Mouse (Mus musculus): Measurements from ENCODE around the gene H2-Eb1. TPM values are rescaled to one million over a fixed set of nuclear protein-coding genes. Genes with fewer than 3 reads are reported as not detected.
"Not testable (repeated sequence)": the region's sequence is repeated elsewhere in the genome, so short reads cannot be mapped to it uniquely, and the experiment has no call there.

H2-Eb1 gene
- polyA plus RNA-seq, 1 experiment from 2014 or later = 2.0 TPM

DNA sequence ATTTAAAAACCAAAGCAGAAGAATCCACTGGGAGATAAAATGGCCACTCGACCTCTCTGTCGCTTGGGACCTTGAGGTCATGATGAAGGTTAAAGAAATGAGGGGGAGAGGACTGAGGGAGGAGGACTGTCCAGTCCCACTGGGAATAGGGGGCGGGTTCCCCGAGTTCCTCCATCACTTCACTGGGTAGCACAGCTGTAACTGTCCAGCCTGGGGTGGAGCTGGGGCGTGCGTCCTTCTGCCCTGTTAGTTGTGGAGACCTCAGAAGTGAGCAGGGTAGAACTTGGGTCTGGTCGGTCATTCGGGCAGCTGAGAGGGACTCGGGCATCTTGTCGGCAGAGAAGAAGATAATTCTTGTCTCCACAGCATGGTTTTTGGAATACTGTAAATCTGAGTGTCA lies 3.6 kb downstream of the H2-Eb1 start:
- H3K9me3 ChIP-seq (replicated peaks) = no peaks in the 10 kb centered on the region
- 45% methylated on average over 10 of the region's 10 CpGs for WGBS
- H3K4me1 ChIP-seq = peaks cover 10% of the 10 kb centered on the region
- peak overlapping the region; percentile 82 for H3K27ac ChIP-seq (replicated peaks)
- H3K27me3 ChIP-seq (ENCODE audit: low read depth, poor library complexity, severe bottlenecking) = peaks cover 5% of the 10 kb centered on the region; the same call in 1 of the 2 replicates
- no peaks in the 10 kb centered on the region for H3K36me3 ChIP-seq
- DNase-seq (ENCODE audit: low spot score) = no peak
- H3K4me3 ChIP-seq = peak overlapping the region; percentile 66

DNA sequence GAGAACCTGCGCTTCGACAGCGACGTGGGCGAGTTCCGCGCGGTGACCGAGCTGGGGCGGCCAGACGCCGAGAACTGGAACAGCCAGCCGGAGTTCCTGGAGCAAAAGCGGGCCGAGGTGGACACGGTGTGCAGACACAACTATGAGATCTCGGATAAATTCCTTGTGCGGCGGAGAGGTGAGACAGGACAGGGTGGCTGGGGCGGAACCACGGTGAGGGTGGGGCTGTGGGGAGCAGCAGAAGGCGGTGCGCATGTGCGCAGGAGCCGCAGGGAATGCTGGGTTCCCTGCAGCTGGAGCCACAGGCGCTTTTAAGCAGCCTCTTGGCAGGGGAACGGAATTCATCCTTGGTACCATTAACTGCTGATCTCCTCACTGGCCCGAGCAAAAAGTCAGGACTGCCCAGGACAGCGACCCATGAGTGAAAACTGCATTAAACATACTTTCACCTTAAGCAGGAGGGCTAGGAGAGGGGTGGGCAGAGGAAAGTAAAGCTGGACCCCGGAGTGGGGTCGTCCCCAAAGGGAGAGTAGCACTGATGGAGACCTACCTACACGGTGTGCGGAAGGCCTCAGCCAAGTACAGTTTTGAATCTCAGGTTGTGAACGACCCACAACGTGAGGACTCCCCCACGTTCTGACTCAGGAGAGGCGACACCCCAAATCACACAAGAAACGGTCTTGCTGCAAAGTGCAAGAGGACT lies 4.2 kb downstream of the H2-Eb1 start:
- Histone ChIP-seq H3K4me1 (peaks cover 10% of the 10 kb centered on the region), H3K4me3 (peak overlapping the region; percentile 66), H3K27me3 (ENCODE audit: low read depth, poor library complexity, severe bottlenecking) (peaks cover 5% of the 10 kb centered on the region; the same call in 1 of the 2 replicates), H3K27ac (replicated peaks) (peak overlapping the region; percentile 82), H3K36me3 (no peaks in the 10 kb centered on the region), H3K9me3 (replicated peaks) (no peaks in the 10 kb centered on the region)
- WGBS = 25% methylated on average over 38 of the region's 38 CpGs
- peak; percentile 62 for DNase-seq (ENCODE audit: low spot score)

DNA sequence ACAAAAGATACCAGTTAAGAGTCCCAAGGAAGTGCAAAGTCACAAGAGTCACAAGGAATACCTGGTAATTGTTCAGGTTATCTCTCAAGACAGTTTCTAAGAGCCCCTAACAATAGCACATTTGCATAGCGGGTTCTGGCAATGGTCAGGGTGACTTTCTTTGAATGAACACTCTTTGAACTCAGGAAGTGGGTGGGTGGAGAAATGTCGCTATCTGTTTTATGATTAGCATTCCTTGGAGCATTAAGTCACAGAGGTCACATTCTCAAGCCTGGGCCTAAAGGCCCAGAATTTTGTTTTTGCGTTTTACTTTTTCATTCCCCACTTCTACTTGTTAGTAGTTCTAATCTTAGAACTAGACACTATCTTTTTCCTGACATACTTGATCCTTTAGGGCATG lies 4.9 kb downstream of the H2-Eb1 start:
- WGBS = 86% methylated on average over 3 of the region's 3 CpGs
- H3K27ac ChIP-seq (replicated peaks) = not testable (repeated sequence)

DNA sequence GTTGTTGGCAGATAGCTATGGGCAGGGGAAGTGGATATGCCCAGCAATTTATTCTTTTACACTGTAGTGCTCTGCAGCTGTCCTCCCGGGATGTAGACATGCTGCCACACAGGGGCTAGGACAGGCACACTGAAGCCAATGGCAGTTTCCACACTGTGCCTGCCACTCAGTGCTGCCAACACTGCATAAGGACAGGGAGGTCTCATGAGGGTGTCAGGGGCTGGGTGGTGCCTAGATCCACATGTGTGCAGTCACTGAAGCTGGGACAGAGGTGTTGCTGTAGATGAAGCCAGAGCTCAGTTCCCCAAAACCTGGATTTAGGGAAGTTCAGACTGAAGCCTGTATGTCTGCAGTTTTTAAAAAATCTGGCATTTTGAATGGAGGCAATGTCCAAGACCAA lies 6.5 kb downstream of the H2-Eb1 start:
- Histone ChIP-seq H3K27me3 (ENCODE audit: low read depth, poor library complexity, severe bottlenecking) (peaks cover 5% of the 10 kb centered on the region; the same call in 1 of the 2 replicates), H3K4me1 (peaks cover 10% of the 10 kb centered on the region), H3K36me3 (no peaks in the 10 kb centered on the region), H3K9me3 (replicated peaks) (no peaks in the 10 kb centered on the region), H3K27ac (replicated peaks) (no peak overlapping the region), H3K4me3 (no peak overlapping the region)
- WGBS = 95% methylated on average over 1 of the region's 1 CpGs
- no peak for DNase-seq (ENCODE audit: low spot score)

More for the DNA sequence above, 4.9 kb downstream of the H2-Eb1 start:
- not testable (repeated sequence) for H3K36me3 ChIP-seq; DNase-seq (ENCODE audit: low spot score); H3K4me3 ChIP-seq; H3K27me3 ChIP-seq (ENCODE audit: low read depth, poor library complexity, severe bottlenecking); H3K9me3 ChIP-seq (replicated peaks)
- H3K4me1 ChIP-seq = peaks cover 10% of the 10 kb centered on the region

DNA sequence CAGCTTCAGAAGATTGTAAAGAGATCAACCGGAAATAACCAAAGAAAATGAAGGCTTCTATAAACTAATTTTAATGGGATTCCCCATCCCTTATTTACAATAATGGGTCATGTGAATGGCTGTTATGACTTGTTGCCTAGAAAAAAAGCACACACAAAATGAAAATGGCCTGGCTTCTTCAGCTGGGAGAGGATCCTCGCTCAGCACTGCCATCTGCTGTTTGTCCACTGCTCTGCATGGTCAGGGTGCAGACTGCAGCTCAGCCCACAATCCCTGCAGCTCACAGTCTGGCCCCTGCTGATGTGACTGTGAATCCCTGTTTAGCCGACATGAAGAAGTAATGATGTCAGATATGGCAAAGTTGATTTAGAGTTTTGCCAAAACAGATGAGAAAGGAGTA lies 7.7 kb downstream of the H2-Eb1 start:
- H3K4me1 ChIP-seq = peaks cover 10% of the 10 kb centered on the region
- peak; percentile 76 for DNase-seq (ENCODE audit: low spot score)
- H3K9me3 ChIP-seq (replicated peaks) = no peaks in the 10 kb centered on the region
- WGBS = 40% methylated on average over 3 of the region's 3 CpGs
- no peaks in the 10 kb centered on the region for H3K36me3 ChIP-seq
- H3K27me3 ChIP-seq (ENCODE audit: low read depth, poor library complexity, severe bottlenecking) = peaks cover under 1% of the 10 kb centered on the region; the same call in 1 of the 2 replicates
- no peak overlapping the region for H3K4me3 ChIP-seq
- H3K27ac ChIP-seq (replicated peaks) = no peak overlapping the region

DNA sequence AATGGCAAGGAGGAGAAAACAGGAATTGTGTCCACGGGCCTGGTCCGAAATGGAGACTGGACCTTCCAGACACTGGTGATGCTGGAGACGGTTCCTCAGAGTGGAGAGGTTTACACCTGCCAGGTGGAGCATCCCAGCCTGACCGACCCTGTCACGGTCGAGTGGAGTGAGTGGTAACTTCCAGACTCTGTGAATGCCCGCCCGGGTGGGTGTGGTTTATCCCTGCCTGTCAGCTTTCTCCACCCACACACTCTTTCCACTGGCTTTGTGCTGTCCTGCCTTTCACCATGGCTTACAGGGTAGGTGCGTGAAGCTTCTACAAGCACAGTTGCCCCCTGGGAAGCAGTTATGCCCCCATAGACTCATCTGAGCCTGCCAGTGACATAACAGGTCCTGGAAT lies 8.6 kb downstream of the H2-Eb1 start:
- Histone ChIP-seq H3K9me3 (replicated peaks) (no peaks in the 10 kb centered on the region), H3K36me3 (no peaks in the 10 kb centered on the region), H3K27ac (replicated peaks) (no peak overlapping the region), H3K4me1 (peaks cover 8% of the 10 kb centered on the region), H3K4me3 (no peak overlapping the region), H3K27me3 (ENCODE audit: low read depth, poor library complexity, severe bottlenecking) (no peaks in the 10 kb centered on the region)
- DNase-seq (ENCODE audit: low spot score) = no peak
- WGBS = 67% methylated on average over 9 of the region's 9 CpGs

DNA sequence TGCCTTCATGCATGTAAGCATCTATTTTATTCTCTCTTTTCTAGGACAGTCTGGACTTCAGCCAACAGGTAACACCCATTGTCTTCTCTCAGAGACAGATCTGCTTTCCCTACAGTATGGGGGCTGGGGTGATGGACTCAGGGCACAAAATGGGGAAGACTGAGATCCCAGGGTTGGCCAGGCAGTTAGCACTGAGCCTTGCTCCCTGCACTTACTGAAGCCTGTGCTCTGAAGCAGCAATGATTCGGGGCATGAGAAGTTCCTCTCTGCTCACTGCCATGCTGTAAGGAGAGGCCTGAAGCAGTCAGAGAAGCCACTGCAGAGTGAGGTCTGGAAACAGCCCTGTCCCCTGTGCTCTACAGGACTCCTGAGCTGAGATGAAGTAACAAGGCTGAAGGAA lies 9.8 kb downstream of the H2-Eb1 start:
- Histone ChIP-seq H3K27ac (replicated peaks) (no peak overlapping the region; the same call in 1 of the 2 replicates), H3K4me3 (no peak overlapping the region), H3K4me1 (no peaks in the 10 kb centered on the region), H3K27me3 (ENCODE audit: low read depth, poor library complexity, severe bottlenecking) (no peaks in the 10 kb centered on the region), H3K9me3 (replicated peaks) (no peaks in the 10 kb centered on the region), H3K36me3 (no peaks in the 10 kb centered on the region)
- no peak for DNase-seq (ENCODE audit: low spot score)
- 63% methylated on average over 1 of the region's 1 CpGs for WGBS

DNA sequence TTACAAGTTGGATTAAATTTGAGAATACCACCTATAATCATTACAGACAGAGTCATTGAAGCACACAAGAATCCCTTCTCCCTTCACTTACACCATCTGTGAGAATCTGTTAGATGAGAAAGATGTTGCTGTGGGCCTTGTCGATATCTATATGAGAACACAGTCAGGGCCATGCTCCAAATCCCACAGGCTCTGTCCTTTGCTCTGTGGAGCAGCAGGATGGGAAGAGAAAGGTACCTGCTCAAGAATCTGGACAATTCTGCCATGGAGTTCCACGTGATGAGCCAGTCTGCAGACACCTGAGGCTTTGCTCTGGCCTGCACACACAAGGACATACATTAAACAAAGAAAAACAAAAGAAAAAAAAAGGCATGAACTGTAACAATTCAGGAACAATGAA lies 11.0 kb downstream of the H2-Eb1 start:
- Histone ChIP-seq H3K27me3 (ENCODE audit: low read depth, poor library complexity, severe bottlenecking) (no peaks in the 10 kb centered on the region), H3K4me3 (no peak overlapping the region), H3K27ac (replicated peaks) (no peak overlapping the region), H3K4me1 (no peaks in the 10 kb centered on the region), H3K36me3 (no peaks in the 10 kb centered on the region), H3K9me3 (replicated peaks) (no peaks in the 10 kb centered on the region)
- 75% methylated on average over 2 of the region's 2 CpGs for WGBS
- no peak for DNase-seq (ENCODE audit: low spot score)

DNA sequence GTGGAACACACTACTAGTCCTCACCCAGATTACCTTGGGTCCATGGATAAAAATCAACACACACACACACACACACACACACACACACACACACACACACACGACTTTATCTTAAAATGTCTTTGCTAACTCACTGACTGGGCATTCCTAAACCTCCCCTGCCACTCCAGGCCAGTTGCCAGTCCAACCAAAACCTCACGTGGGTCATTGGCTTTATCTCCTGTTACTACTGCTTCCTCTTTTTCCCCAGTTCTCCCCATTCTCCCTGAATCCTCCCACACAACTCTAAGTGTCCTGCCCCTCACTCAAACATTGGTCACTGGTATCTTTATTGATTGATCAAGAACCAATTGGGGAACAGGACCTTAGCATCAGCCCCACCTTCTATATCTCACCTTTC lies 11.6 kb downstream of the H2-Eb1 start:
- H3K27ac ChIP-seq (replicated peaks) = no peak overlapping the region
- no peaks in the 10 kb centered on the region for H3K36me3 ChIP-seq
- H3K27me3 ChIP-seq (ENCODE audit: low read depth, poor library complexity, severe bottlenecking) = no peaks in the 10 kb centered on the region
- no peaks in the 10 kb centered on the region for H3K4me1 ChIP-seq
- no peak overlapping the region for H3K4me3 ChIP-seq
- DNase-seq (ENCODE audit: low spot score) = no peak
- H3K9me3 ChIP-seq (replicated peaks) = no peaks in the 10 kb centered on the region
- whole genome bisulfite sequencing = 58% methylated on average over 2 of the region's 2 CpGs

DNA sequence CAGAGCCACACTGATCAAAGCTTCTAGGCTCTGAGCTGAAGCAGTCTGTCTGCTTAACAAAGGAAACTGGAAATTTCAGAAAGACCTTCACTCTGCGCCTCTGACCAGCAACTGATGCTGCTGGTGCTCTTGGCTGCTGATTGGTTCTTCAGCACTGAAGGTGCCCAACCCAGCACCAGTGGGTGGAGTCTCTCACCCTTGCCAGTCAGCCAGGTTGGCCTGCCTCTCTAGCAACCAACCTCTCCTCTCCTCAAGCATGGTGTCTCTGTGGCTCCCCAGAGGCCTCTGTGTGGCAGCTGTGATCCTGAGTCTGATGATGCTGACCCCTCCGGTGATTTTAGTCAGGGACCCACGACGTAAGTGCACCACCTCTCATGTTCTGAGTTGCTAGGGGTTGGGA lies 19.8 kb downstream of the H2-Eb1 start, which contains the start of gene H2-Eb2:
Gene H2-Eb2 (plus strand): TSS at position 230 of the 400 bp plus-strand sequence.
- H3K36me3 ChIP-seq = no peaks in the 10 kb centered on the region
- H3K27me3 ChIP-seq (ENCODE audit: low read depth, poor library complexity, severe bottlenecking) = no peaks in the 10 kb centered on the region
- no peak within 1 kb of the TSS for H3K4me3 ChIP-seq
- WGBS = 57% methylated on average over 4 of the region's 4 CpGs
- DNase-seq (ENCODE audit: low spot score) = no peak
- no peaks in the 10 kb centered on the region for H3K4me1 ChIP-seq
- no peaks in the 10 kb centered on the region for H3K9me3 ChIP-seq (replicated peaks)
- H3K27ac ChIP-seq (replicated peaks) = no peak within 1 kb of the TSS

DNA sequence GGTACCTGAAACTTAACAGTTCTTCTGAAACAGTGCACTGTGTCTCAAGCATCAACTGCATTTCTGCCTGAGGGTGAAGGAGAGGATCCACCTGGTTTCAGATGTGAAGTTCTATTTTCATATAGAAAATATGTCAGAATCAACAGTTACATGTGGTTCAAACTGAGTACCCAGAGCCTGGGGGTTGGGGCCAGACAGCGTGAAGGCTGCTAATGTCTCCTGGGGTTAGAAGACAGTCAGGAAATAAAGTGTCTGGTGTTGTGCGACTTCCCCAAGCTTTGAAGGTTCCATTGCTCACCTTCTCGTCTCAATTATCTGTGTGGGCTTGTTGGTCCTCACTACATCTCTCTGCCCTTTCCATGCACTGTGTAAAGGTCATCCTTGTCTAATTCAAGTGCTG lies 20.7 kb downstream of the H2-Eb1 start:
- Histone ChIP-seq H3K27me3 (ENCODE audit: low read depth, poor library complexity, severe bottlenecking) (no peaks in the 10 kb centered on the region), H3K4me1 (no peaks in the 10 kb centered on the region), H3K9me3 (replicated peaks) (no peaks in the 10 kb centered on the region), H3K4me3 (no peak overlapping the region), H3K36me3 (no peaks in the 10 kb centered on the region), H3K27ac (replicated peaks) (no peak overlapping the region)
- no peak for DNase-seq (ENCODE audit: low spot score)
- 80% methylated on average over 3 of the region's 3 CpGs for WGBS

DNA sequence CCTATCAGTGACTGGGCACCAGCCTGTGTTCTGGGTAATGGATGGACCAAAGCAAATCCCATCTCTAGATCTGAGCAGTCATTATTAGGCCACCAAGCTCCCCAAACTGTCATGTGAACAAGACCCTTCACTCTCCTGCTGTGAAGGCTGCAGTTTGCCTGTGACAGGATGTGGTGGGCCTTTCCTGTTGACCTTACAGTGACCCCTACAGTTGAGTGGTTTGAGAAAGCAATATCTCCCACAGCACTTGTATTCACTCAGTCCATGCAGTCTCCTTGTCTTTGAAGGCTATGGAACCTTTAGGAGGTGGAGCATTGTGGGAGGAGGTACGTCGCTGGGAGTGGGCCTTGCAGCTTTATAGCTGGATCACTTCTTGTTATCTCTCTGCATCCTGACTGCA lies 24.1 kb downstream of the H2-Eb1 start:
- Histone ChIP-seq H3K9me3 (replicated peaks) (no peaks in the 10 kb centered on the region; the same call in 1 of the 2 replicates), H3K4me1 (no peaks in the 10 kb centered on the region), H3K4me3 (no peak overlapping the region), H3K27me3 (ENCODE audit: low read depth, poor library complexity, severe bottlenecking) (no peaks in the 10 kb centered on the region), H3K36me3 (no peaks in the 10 kb centered on the region), H3K27ac (replicated peaks) (no peak overlapping the region)
- no peak for DNase-seq (ENCODE audit: low spot score)
- WGBS = 81% methylated on average over 2 of the region's 2 CpGs

DNA sequence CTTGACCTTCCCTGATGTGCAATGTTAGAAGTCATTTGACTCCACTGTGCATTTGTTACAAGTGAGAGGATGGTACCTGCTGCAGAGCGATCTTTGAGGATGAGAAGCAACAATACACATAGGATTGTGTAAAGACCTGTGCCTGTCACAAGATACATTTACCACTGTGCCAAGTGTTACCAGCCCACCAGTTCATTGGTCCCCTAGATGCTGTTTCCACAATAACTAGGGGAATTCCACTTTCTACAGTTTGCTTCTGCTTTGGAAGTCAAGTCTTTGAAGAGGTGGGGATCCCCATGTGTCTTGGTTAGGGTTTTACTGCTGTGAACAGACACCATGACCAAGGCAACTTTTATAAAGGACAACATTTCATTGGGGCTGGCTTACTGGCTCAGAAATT lies 25.5 kb downstream of the H2-Eb1 start:
- no peak overlapping the region for H3K27ac ChIP-seq (replicated peaks)
- WGBS = 90% methylated on average over 1 of the region's 1 CpGs
- no peak overlapping the region for H3K4me3 ChIP-seq
- no peaks in the 10 kb centered on the region for H3K36me3 ChIP-seq
- no peaks in the 10 kb centered on the region for H3K27me3 ChIP-seq (ENCODE audit: low read depth, poor library complexity, severe bottlenecking)
- H3K4me1 ChIP-seq = no peaks in the 10 kb centered on the region
- DNase-seq (ENCODE audit: low spot score) = no peak
- no peaks in the 10 kb centered on the region; the same call in 1 of the 2 replicates for H3K9me3 ChIP-seq (replicated peaks)
